Mouse (Mus musculus) hindbrain, embryonic 15.5 days (tissue): ENCODE data around the gene Mettl22. TPM values are rescaled to one million over a fixed set of nuclear protein-coding genes. Genes with fewer than 3 reads are reported as not detected.

Experiments
- ATAC-seq: fragments of 200-750 bp; cut with Nextera tagmentation; 2 replicates; pipeline ENCODE4 v1.8.0; 2017; ENCODE audit warnings: low read depth, moderate number of reproducible peaks, moderate TSS enrichment; ENCODE audit not compliant: low FRiP score
- H3K27ac ChIP-seq: fragments of 300-500 bp; sonication (generic); replicated peaks from 2 replicates; pipeline ENCODE4 v1.5.1; 2015; ENCODE audit warnings: mild to moderate bottlenecking, inconsistent platforms
- H3K27me3 ChIP-seq: fragments of 300-500 bp; sonication (generic); 2 replicates; pipeline ENCODE4 v1.6.1; 2015; ENCODE audit warnings: control low read depth, inconsistent platforms
- H3K36me3 ChIP-seq: fragments of 300-500 bp; sonication (generic); 2 replicates; pipeline ENCODE4 v1.6.1; 2015; ENCODE audit warnings: control low read depth, inconsistent platforms
- H3K4me1 ChIP-seq: fragments of 300-500 bp; sonication (generic); replicated peaks from 2 replicates; pipeline ENCODE4 v1.6.1; 2015; ENCODE audit warnings: control low read depth, inconsistent platforms
- H3K4me2 ChIP-seq: fragments of 300-500 bp; sonication (generic); 2 replicates; pipeline ENCODE4 v1.6.1; 2015; ENCODE audit warnings: moderate library complexity, mild to moderate bottlenecking, inconsistent platforms
- H3K4me3 ChIP-seq: fragments of 300-500 bp; sonication (generic); 2 replicates; pipeline ENCODE4 v1.5.1; 2015; ENCODE audit warnings: mild to moderate bottlenecking, inconsistent platforms
- H3K9ac ChIP-seq: fragments of 300-500 bp; sonication (generic); 2 replicates; pipeline ENCODE4 v1.6.1; 2015; ENCODE audit warnings: inconsistent platforms
- H3K9me3 ChIP-seq: fragments of 300-500 bp; sonication (generic); 2 replicates; pipeline ENCODE4 v1.6.1; 2016; ENCODE audit warnings: control low read depth, inconsistent platforms
- WGBS: fragments of 180-500 bp; shearing (Covaris S2); methylation state at CpG from one replicate; pipeline ENCODE4 v1.1.7; 2015; 5-methylcytosine and 5-hydroxymethylcytosine counted together
- polyA plus RNA-seq: library from polyadenylated mRNA; unstranded; fragments of >200 nt; fragmentation: Nextera tagmentation; extraction: Ambion mirVana; gene quantifications from 2 replicates; pipeline ENCODE4 v1.2.1, GENCODE M21; 2015

Mettl22 gene
- polyA plus RNA-seq, 1 experiment from 2014 or later = 51.7 TPM

DNA sequence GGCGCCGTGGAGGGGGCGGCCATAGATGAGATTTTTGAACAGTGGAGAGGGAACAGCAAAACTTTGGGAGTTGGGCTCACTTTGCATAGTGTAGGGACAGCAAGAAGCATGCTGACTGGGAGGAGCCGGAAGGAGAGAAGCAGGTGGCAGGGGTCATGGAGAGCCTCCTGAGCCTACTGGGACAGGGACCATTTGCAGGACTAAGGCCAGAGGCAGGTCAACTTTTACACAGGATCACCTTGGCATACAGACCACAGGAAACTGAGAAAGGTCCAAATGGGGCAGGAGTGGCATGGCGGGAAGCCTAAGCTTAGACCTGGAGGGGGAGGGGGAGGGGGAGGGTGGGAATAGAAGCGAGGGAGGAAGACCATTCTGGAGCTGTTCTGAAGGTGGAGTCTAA, 62.9 kb downstream of the Mettl22 start:
- Histone ChIP-seq H3K9ac (no peak overlapping the region), H3K27me3 (no peaks in the 10 kb centered on the region), H3K4me2 (no peak overlapping the region), H3K4me1 (peaks cover 18% of the 10 kb centered on the region), H3K9me3 (no peaks in the 10 kb centered on the region), H3K4me3 (no peak overlapping the region), H3K27ac (no peak overlapping the region), H3K36me3 (no peaks in the 10 kb centered on the region)
- WGBS = 94% methylated on average over 6 of the region's 6 CpGs
- no peak for ATAC-seq

GRCm38 (mm10) chr16:8534466-8535200, 64.0 kb downstream of the Mettl22 start:
- no peak overlapping the region for H3K9ac ChIP-seq
- WGBS = 86% methylated on average over 11 of the region's 11 CpGs
- H3K36me3 ChIP-seq = no peaks in the 10 kb centered on the region
- H3K4me2 ChIP-seq = no peak overlapping the region
- no peaks in the 10 kb centered on the region for H3K27me3 ChIP-seq
- no peak overlapping the region for H3K4me3 ChIP-seq
- H3K9me3 ChIP-seq = no peaks in the 10 kb centered on the region
- no peak for ATAC-seq
- no peak overlapping the region for H3K27ac ChIP-seq
- peaks cover 26% of the 10 kb centered on the region for H3K4me1 ChIP-seq

- peaks cover 26% of the 10 kb centered on the region for H3K4me1 ChIP-seq
- ATAC-seq = no peak
Observed at GRCm38 (mm10) chr16:8535411-8535810, 64.8 kb downstream of the Mettl22 start.

GRCm38 (mm10) chr16:8539150-8539865, 68.7 kb downstream of the Mettl22 start:
- H3K9me3 ChIP-seq = no peaks in the 10 kb centered on the region
- 15% methylated on average over 9 of the region's 9 CpGs for WGBS
- ATAC-seq = peak; percentile 88
- no peaks in the 10 kb centered on the region for H3K36me3 ChIP-seq
- no peak overlapping the region for H3K9ac ChIP-seq
- H3K27me3 ChIP-seq = no peaks in the 10 kb centered on the region
- H3K4me2 ChIP-seq = peak overlapping the region; percentile 28
- H3K4me1 ChIP-seq = peaks cover 45% of the 10 kb centered on the region
- H3K27ac ChIP-seq = peak overlapping the region; percentile 90
- H3K4me3 ChIP-seq = no peak overlapping the region

More at GRCm38 (mm10) chr16:8535411-8535810, 64.8 kb downstream of the Mettl22 start:
- no peaks in the 10 kb centered on the region for H3K27me3 ChIP-seq
- no peak overlapping the region for H3K27ac ChIP-seq
- 64% methylated on average over 6 of the region's 6 CpGs for WGBS
- no peak overlapping the region for H3K4me2 ChIP-seq
- H3K4me3 ChIP-seq = no peak overlapping the region
- no peaks in the 10 kb centered on the region for H3K36me3 ChIP-seq
- H3K9ac ChIP-seq = no peak overlapping the region
- no peaks in the 10 kb centered on the region for H3K9me3 ChIP-seq

Other genes starting within 250 kb of the Mettl22 start
- gene Tmem114, start 45.7 kb upstream of the Mettl22 start, polyA plus RNA-seq = 0.77 and 0.79 TPM in 2 replicates
- 82.8 and 85.6 TPM in 2 replicates for gene Abat, start 42.6 kb downstream of the Mettl22 start, polyA plus RNA-seq
- 39.0 and 39.7 TPM in 2 replicates for gene Pmm2, start 166.9 kb downstream of the Mettl22 start, polyA plus RNA-seq
- gene Tmem186, start 166.9 kb downstream of the Mettl22 start, polyA plus RNA-seq = 20.2 and 22.0 TPM in 2 replicates
- 171 and 178 TPM in 2 replicates for gene Carhsp1, start 201.4 kb downstream of the Mettl22 start, polyA plus RNA-seq
- not detected in 2 replicates for gene Gm5767, start 210.0 kb downstream of the Mettl22 start, polyA plus RNA-seq